Mouse (Mus musculus): Measurements from ENCODE around the gene Slc25a23. TPM values are rescaled to one million over a fixed set of nuclear protein-coding genes. Genes with fewer than 3 reads are reported as not detected.

Gene Slc25a23
- polyA plus RNA-seq, 1 experiment = 0.26 TPM

- Histone ChIP-seq H3K4me1 (ENCODE audit: control insufficient read depth) (no peaks in the 10 kb centered on the region; the same call in 1 of the 2 replicates), H3K4me3 (replicated peaks) (no peak overlapping the region)
Measured at GRCm38 (mm10) chr17:57081234-57081842, 21.7 kb upstream of the Slc25a23 start.

GRCm38 (mm10) chr17:57079919-57080318, 20.3 kb upstream of the Slc25a23 start:
- no peaks in the 10 kb centered on the region for H3K9me3 ChIP-seq (ENCODE audit: control insufficient read depth, low read length)
- H3K36me3 ChIP-seq (ENCODE audit: control insufficient read depth) = no peaks in the 10 kb centered on the region
- no peaks in the 10 kb centered on the region; the same call in 1 of the 2 replicates for H3K4me1 ChIP-seq (ENCODE audit: control insufficient read depth)
- no peak for TF ChIP-seq TAL1 (IDR thresholded peaks at IDR 0.05; ENCODE audit: low read length)
- TF ChIP-seq GATA1 (IDR thresholded peaks at IDR 0.05; ENCODE audit: low read length) = no peak
- H3K4me3 ChIP-seq (replicated peaks) = no peak overlapping the region
- no peaks in the 10 kb centered on the region; the same call in 1 of the 2 replicates for H3K27me3 ChIP-seq (ENCODE audit: control insufficient read depth)

More at GRCm38 (mm10) chr17:57081234-57081842, 21.7 kb upstream of the Slc25a23 start:
- TF ChIP-seq GATA1 (IDR thresholded peaks at IDR 0.05; ENCODE audit: low read length) (no peak), TAL1 (IDR thresholded peaks at IDR 0.05; ENCODE audit: low read length) (no peak)
- no peaks in the 10 kb centered on the region for H3K36me3 ChIP-seq (ENCODE audit: control insufficient read depth)
- peaks cover 3% of the 10 kb centered on the region; the same call in 1 of the 2 replicates for H3K27me3 ChIP-seq (ENCODE audit: control insufficient read depth)
- no peaks in the 10 kb centered on the region for H3K9me3 ChIP-seq (ENCODE audit: control insufficient read depth, low read length)

DNA sequence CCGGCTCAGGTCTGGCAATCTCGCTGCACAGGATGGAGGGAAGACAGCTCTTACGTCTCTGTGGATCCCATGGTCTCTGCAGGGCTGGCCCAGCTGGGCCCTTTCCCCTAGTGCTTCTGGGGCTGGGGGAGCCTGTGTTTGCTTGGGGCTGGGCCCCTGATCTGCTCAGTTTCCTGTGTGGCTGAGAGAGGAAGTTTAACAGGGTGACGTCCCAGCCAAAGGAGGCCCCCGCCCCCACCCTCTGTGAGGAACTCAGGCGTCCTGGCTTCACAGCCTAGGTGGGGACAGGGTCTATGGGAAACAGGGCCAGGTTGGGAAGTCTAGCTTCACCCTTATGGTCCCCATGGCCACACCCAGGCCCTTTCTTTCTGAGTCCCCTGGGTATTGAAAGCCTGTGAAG, 18.7 kb upstream of the Slc25a23 start, which contains the start of gene Dennd1c:
Gene Dennd1c, minus strand, starts transcription at position 179 of the 400 bp plus-strand sequence.
- Histone ChIP-seq H3K9me3 (ENCODE audit: control insufficient read depth, low read length) (no peaks in the 10 kb centered on the region), H3K4me3 (replicated peaks) (no peak within 1 kb of the TSS), H3K4me1 (ENCODE audit: control insufficient read depth) (no peaks in the 10 kb centered on the region; the same call in 1 of the 2 replicates), H3K27me3 (ENCODE audit: control insufficient read depth) (no peaks in the 10 kb centered on the region; the same call in 1 of the 2 replicates), H3K36me3 (ENCODE audit: control insufficient read depth) (no peaks in the 10 kb centered on the region)
- TF ChIP-seq TAL1 (IDR thresholded peaks at IDR 0.05; ENCODE audit: low read length) (no peak), GATA1 (IDR thresholded peaks at IDR 0.05; ENCODE audit: low read length) (no peak)

DNA sequence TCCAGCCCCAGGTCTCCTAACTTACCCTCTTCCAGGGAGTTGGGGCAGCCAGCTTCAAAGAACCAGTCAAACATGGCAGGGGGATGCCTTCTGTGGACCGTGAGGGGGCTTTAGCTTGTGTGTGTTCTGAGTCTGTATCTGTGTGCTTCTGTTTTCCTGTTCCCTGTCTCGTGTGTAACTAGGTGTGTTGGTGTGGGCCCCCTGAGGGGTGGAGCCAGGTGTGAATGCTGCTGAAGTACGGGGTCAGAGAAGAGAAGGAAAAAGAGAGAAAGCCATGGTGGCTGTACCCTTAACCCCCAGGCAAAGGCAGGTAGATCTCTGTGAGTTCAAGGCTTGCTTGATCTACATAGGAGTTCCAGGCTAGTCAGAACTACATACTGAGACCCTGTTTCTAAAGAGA, 17.3 kb upstream of the Slc25a23 start:
- no peaks in the 10 kb centered on the region; the same call in 1 of the 2 replicates for H3K27me3 ChIP-seq (ENCODE audit: control insufficient read depth)
- H3K4me1 ChIP-seq (ENCODE audit: control insufficient read depth) = no peaks in the 10 kb centered on the region; the same call in 1 of the 2 replicates
- TF ChIP-seq TAL1 (IDR thresholded peaks at IDR 0.05; ENCODE audit: low read length) (no peak), GATA1 (IDR thresholded peaks at IDR 0.05; ENCODE audit: low read length) (no peak)
- H3K9me3 ChIP-seq (ENCODE audit: control insufficient read depth, low read length) = no peaks in the 10 kb centered on the region
- no peaks in the 10 kb centered on the region for H3K36me3 ChIP-seq (ENCODE audit: control insufficient read depth)
- no peak overlapping the region for H3K4me3 ChIP-seq (replicated peaks)

GRCm38 (mm10) chr17:57070699-57071098, 11.0 kb upstream of the Slc25a23 start:
- TF ChIP-seq GATA1 (IDR thresholded peaks at IDR 0.05; ENCODE audit: low read length) = no peak
- TF ChIP-seq TAL1 (IDR thresholded peaks at IDR 0.05; ENCODE audit: low read length) = no peak
- no peaks in the 10 kb centered on the region for H3K36me3 ChIP-seq (ENCODE audit: control insufficient read depth)

GRCm38 (mm10) chr17:57070272-57070671, 10.6 kb upstream of the Slc25a23 start:
- Histone ChIP-seq H3K36me3 (ENCODE audit: control insufficient read depth) (peaks cover 1% of the 10 kb centered on the region; the same call in 1 of the 2 replicates), H3K4me3 (replicated peaks) (no peak overlapping the region), H3K9me3 (ENCODE audit: control insufficient read depth, low read length) (no peaks in the 10 kb centered on the region), H3K27me3 (ENCODE audit: control insufficient read depth) (peaks cover 9% of the 10 kb centered on the region), H3K4me1 (ENCODE audit: control insufficient read depth) (peaks cover 17% of the 10 kb centered on the region)
- TF ChIP-seq TAL1 (IDR thresholded peaks at IDR 0.05; ENCODE audit: low read length) (no peak), GATA1 (IDR thresholded peaks at IDR 0.05; ENCODE audit: low read length) (no peak)

More at GRCm38 (mm10) chr17:57070699-57071098, 11.0 kb upstream of the Slc25a23 start:
- H3K4me1 ChIP-seq (ENCODE audit: control insufficient read depth) = peaks cover 16% of the 10 kb centered on the region
- no peaks in the 10 kb centered on the region for H3K9me3 ChIP-seq (ENCODE audit: control insufficient read depth, low read length)
- H3K27me3 ChIP-seq (ENCODE audit: control insufficient read depth) = peaks cover 6% of the 10 kb centered on the region; the same call in 1 of the 2 replicates
- H3K4me3 ChIP-seq (replicated peaks) = no peak overlapping the region

- no peaks in the 10 kb centered on the region; the same call in 1 of the 2 replicates for H3K9me3 ChIP-seq (ENCODE audit: control insufficient read depth, low read length)
- H3K27me3 ChIP-seq (ENCODE audit: control insufficient read depth) = peaks cover 38% of the 10 kb centered on the region
- H3K4me3 ChIP-seq (replicated peaks) = no peak overlapping the region
- TF ChIP-seq TAL1 (IDR thresholded peaks at IDR 0.05; ENCODE audit: low read length) = no peak
- TF ChIP-seq GATA1 (IDR thresholded peaks at IDR 0.05; ENCODE audit: low read length) = no peak
- peaks cover 26% of the 10 kb centered on the region for H3K4me1 ChIP-seq (ENCODE audit: control insufficient read depth)
- H3K36me3 ChIP-seq (ENCODE audit: control insufficient read depth) = peaks cover 3% of the 10 kb centered on the region; the same call in 1 of the 2 replicates
Measured at GRCm38 (mm10) chr17:57066908-57067307, 7.2 kb upstream of the Slc25a23 start.

- Histone ChIP-seq H3K9me3 (ENCODE audit: control insufficient read depth, low read length) (no peaks in the 10 kb centered on the region; the same call in 1 of the 2 replicates), H3K27me3 (ENCODE audit: control insufficient read depth) (peaks cover 76% of the 10 kb centered on the region), H3K4me3 (replicated peaks) (no peak overlapping the region), H3K4me1 (ENCODE audit: control insufficient read depth) (peaks cover 49% of the 10 kb centered on the region), H3K36me3 (ENCODE audit: control insufficient read depth) (peaks cover 3% of the 10 kb centered on the region; the same call in 1 of the 2 replicates)
- TF ChIP-seq GATA1 (IDR thresholded peaks at IDR 0.05; ENCODE audit: low read length) (no peak), TAL1 (IDR thresholded peaks at IDR 0.05; ENCODE audit: low read length) (no peak)
Measured at GRCm38 (mm10) chr17:57063031-57063430, 3.4 kb upstream of the Slc25a23 start.

DNA sequence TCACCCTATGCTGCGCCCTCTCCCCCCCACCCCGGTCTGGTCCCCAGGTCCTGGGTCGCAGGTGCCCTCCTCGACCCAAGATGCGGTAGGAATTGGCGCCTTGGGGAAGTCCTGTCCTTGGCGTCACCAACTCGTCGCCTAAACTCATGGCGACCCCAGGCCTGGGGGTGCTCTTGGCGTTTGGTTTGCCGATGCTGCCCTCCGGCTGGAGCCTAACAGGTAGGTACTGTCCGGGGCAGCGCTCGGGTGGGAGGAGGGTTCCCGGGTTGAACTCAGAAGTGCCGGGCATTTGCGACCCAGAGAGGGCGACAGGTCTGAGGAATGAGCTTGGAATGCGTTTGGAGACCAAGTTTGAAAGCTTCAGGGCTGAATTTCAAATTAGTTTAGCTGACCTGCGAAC, 2.9 kb upstream of the Slc25a23 start:
- Histone ChIP-seq H3K4me3 (replicated peaks) (peak overlapping the region; percentile 48), H3K36me3 (ENCODE audit: control insufficient read depth) (peaks cover 3% of the 10 kb centered on the region; the same call in 1 of the 2 replicates), H3K4me1 (ENCODE audit: control insufficient read depth) (peaks cover 49% of the 10 kb centered on the region), H3K27me3 (ENCODE audit: control insufficient read depth) (peaks cover 79% of the 10 kb centered on the region), H3K9me3 (ENCODE audit: control insufficient read depth, low read length) (no peaks in the 10 kb centered on the region; the same call in 1 of the 2 replicates)
- TF ChIP-seq GATA1 (IDR thresholded peaks at IDR 0.05; ENCODE audit: low read length) = no peak
- TF ChIP-seq TAL1 (IDR thresholded peaks at IDR 0.05; ENCODE audit: low read length) = no peak
